Mouse (Mus musculus) heart, postnatal 25 days (tissue): Measurements from ENCODE around the gene Faap20. TPM values are rescaled to one million over a fixed set of nuclear protein-coding genes. Genes with fewer than 3 reads are reported as not detected.

Experiments used
- DNase-seq: peaks from one replicate; pipeline ENCODE4 v3.0.0; 2022; ENCODE audit warnings: low spot score
- intact Hi-C: fragments of 180-260 bp; cut with DNase I; formaldehyde crosslinking; loops from one replicate; pipeline ENCODE4 v1.15.1; 2025
- total RNA-seq, 2 experiments: library from RNA; stranded (reverse); gene quantifications; 2 replicates each; pipeline ENCODE4 v1.2.3; 2021

Gene Faap20
- total RNA-seq, 2 experiments from 2014 or later: 13.5 to 15.5 TPM

- intact Hi-C loops: loop anchor here (5.0 kb wide), 3 partner anchors 42 to 92 kb away; no protein-coding TSS in a partner anchor
- DNase-seq: no peak
Observed at GRCm38 (mm10) chr4:155219271-155220212, 30.1 kb upstream of the Faap20 start.

- intact Hi-C loops: loop anchor here (5.0 kb wide), 1 partner anchor 93 kb away; no protein-coding TSS in a partner anchor
- no peak for DNase-seq
Observed at GRCm38 (mm10) chr4:155220213-155221100, 29.1 kb upstream of the Faap20 start.

- intact Hi-C loops: loop anchor here (5.0 kb wide), 1 partner anchor 94 kb away; no protein-coding TSS in a partner anchor
Observed at GRCm38 (mm10) chr4:155221106-155221505, 28.5 kb upstream of the Faap20 start.

GRCm38 (mm10) chr4:155221599-155222551 is 27.7 kb upstream of the Faap20 start:
- peak; percentile 58 for DNase-seq
- intact Hi-C loops: loop anchor here (5.0 kb wide), 1 partner anchor 95 kb away; no protein-coding TSS in a partner anchor

More at GRCm38 (mm10) chr4:155221106-155221505, 28.5 kb upstream of the Faap20 start:
- DNase-seq: no peak

- intact Hi-C loops: loop anchor here (5.0 kb wide), 1 partner anchor 95 kb away; no protein-coding TSS in a partner anchor
- no peak for DNase-seq
Observed at GRCm38 (mm10) chr4:155222552-155222840, 27.1 kb upstream of the Faap20 start, which contains the start of gene Ski. Ski (minus strand) TSS chr4:155222592.

- peak; percentile 99 for DNase-seq
- intact Hi-C loops: loop anchor here (5.0 kb wide), 1 partner anchor 96 kb away; no protein-coding TSS in a partner anchor
Observed at GRCm38 (mm10) chr4:155222841-155223593, 26.6 kb upstream of the Faap20 start.

- intact Hi-C loops: loop anchor here (2.0 to 5.0 kb wide), 2 partner anchors 25 to 97 kb away; partner anchors contain the start of gene Faap20
- DNase-seq: no peak
Observed at GRCm38 (mm10) chr4:155223594-155224528, 25.7 kb upstream of the Faap20 start.

- no peak for DNase-seq
- intact Hi-C loops: loop anchor here (2.0 kb wide), 1 partner anchor 23 kb away; the partner anchor contains the start of gene Faap20
Observed at GRCm38 (mm10) chr4:155225918-155226317, 23.7 kb upstream of the Faap20 start.

GRCm38 (mm10) chr4:155227986-155228385 is 21.6 kb upstream of the Faap20 start:
- intact Hi-C loops: no loop called here
- DNase-seq: no peak

GRCm38 (mm10) chr4:155228461-155228860 is 21.1 kb upstream of the Faap20 start:
- intact Hi-C loops: no loop called here
- DNase-seq: no peak

- peak; percentile 86 for DNase-seq
- intact Hi-C loops: no loop called here
Observed at GRCm38 (mm10) chr4:155233878-155234277, 15.7 kb upstream of the Faap20 start.

- DNase-seq: no peak
- intact Hi-C loops: no loop called here
Observed at GRCm38 (mm10) chr4:155234371-155235310, 15.0 kb upstream of the Faap20 start.

- intact Hi-C loops: loop anchor here (1.0 kb wide), 1 partner anchor 13 kb away; no protein-coding TSS in a partner anchor
- peak; percentile 93 for DNase-seq
Observed at GRCm38 (mm10) chr4:155235311-155236119, 14.1 kb upstream of the Faap20 start.

GRCm38 (mm10) chr4:155236737-155237385 is 12.7 kb upstream of the Faap20 start:
- no peak for DNase-seq
- intact Hi-C loops: loop anchor here (1.0 kb wide), 1 partner anchor 11 kb away; no protein-coding TSS in a partner anchor

GRCm38 (mm10) chr4:155238276-155238675 is 11.3 kb upstream of the Faap20 start:
- intact Hi-C loops: no loop called here

More at GRCm38 (mm10) chr4:155238276-155238675, 11.3 kb upstream of the Faap20 start:
- DNase-seq: no peak
